Mouse (Mus musculus): ENCODE results near the gene Sh3bgrl3.

Sh3bgrl3 gene

GRCm38 (mm10) chr4:134107730-134108129, 20.9 kb downstream of the Sh3bgrl3 start:
- peak; percentile 62 for DNase-seq

- DNase-seq = no peak
Measured at GRCm38 (mm10) chr4:134106105-134106504, 22.5 kb downstream of the Sh3bgrl3 start.

- no peak for DNase-seq
Measured at GRCm38 (mm10) chr4:134102742-134103119, 25.9 kb downstream of the Sh3bgrl3 start.

- peak; percentile 90 for DNase-seq
Measured at GRCm38 (mm10) chr4:134101979-134102741, 26.4 kb downstream of the Sh3bgrl3 start, which contains the start of gene Ubxn11. Gene Ubxn11 (plus strand): TSS chr4:134102570.

- DNase-seq = no peak
Measured at GRCm38 (mm10) chr4:134100245-134100644, 28.3 kb downstream of the Sh3bgrl3 start.

GRCm38 (mm10) chr4:134098628-134099027, 30.0 kb downstream of the Sh3bgrl3 start:
- DNase-seq = no peak

- DNase-seq = no peak
Measured at GRCm38 (mm10) chr4:134097015-134097608, 31.5 kb downstream of the Sh3bgrl3 start.

GRCm38 (mm10) chr4:134096120-134096519, 32.5 kb downstream of the Sh3bgrl3 start:
- DNase-seq = no peak

- DNase-seq = no peak
Measured at GRCm38 (mm10) chr4:134094923-134095547, 33.6 kb downstream of the Sh3bgrl3 start, which contains the start of gene Cd52. Gene Cd52 (minus strand): TSS chr4:134095082.

GRCm38 (mm10) chr4:134094004-134094564, 34.5 kb downstream of the Sh3bgrl3 start:
- DNase-seq = no peak

- no peak for DNase-seq
Measured at GRCm38 (mm10) chr4:134092382-134093288, 36.0 kb downstream of the Sh3bgrl3 start.

- no peak for DNase-seq
Measured at GRCm38 (mm10) chr4:134091225-134091529, 37.4 kb downstream of the Sh3bgrl3 start.

GRCm38 (mm10) chr4:134090521-134091224, 37.9 kb downstream of the Sh3bgrl3 start:
- no peak for DNase-seq

- no peak for DNase-seq
Measured at GRCm38 (mm10) chr4:134089029-134089428, 39.6 kb downstream of the Sh3bgrl3 start.

GRCm38 (mm10) chr4:134087412-134087811, 41.2 kb downstream of the Sh3bgrl3 start:
- DNase-seq = no peak

- no peak for DNase-seq
Measured at GRCm38 (mm10) chr4:134084999-134085398, 43.6 kb downstream of the Sh3bgrl3 start.

GRCm38 (mm10) chr4:134082460-134082859, 46.1 kb downstream of the Sh3bgrl3 start:
- no peak for DNase-seq

- peak; percentile 81 for DNase-seq
Measured at GRCm38 (mm10) chr4:134081730-134082386, 46.7 kb downstream of the Sh3bgrl3 start.

- no peak for DNase-seq
Measured at GRCm38 (mm10) chr4:134080674-134081073, 47.9 kb downstream of the Sh3bgrl3 start.

GRCm38 (mm10) chr4:134078694-134079093, 49.9 kb downstream of the Sh3bgrl3 start:
- no peak for DNase-seq
